Mouse (Mus musculus): ENCODE data around the gene Psmg4. TPM values are rescaled to one million over a fixed set of nuclear protein-coding genes. Genes with fewer than 3 reads are reported as not detected.

The Psmg4 gene
- polyA plus RNA-seq (2014; fragmentation: Nextera tagmentation; extraction: Ambion mirVana) = 79.2 and 96.7 TPM in 2 replicates

DNA sequence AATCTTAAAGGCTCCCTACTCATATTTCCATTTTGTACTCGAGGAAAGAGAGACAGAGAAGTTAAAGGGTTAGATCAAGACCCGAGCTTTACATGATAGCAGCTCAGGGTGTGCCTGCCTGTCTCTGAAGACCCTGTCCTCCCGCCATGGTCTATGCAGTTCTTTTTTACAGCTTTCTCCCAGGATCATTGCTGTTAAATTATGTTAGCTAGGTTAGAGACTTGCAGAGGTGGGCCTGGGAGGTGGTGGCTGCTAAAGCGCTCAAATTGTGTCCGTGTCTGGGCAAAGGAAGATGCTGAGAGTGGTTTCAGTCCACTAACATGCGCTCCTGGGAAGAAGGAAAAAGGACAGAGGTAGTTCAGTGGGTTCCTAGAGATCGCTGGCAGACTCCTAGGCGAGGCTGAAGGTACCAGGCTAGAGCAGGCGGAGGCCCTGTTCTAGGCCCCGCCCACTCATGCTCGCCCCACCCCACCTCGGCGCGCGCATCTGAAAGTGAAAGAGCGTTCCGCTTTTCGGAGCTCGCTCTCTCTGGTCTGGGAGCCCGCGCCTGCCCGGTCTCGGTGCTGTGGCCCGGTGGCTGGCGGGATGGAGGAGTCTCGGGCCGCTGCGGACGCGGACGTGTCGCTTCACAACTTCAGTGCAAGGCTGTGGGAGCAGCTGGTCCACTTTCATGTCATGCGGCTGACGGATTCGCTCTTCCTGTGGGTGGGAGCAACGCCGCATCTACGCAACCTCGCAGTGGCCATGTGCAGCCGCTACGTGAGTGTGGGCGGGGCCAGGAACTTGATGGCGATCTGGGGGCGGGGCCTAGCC lies at the start of gene Psmg4:
TSS of gene Psmg4 (plus strand) at position 474 of the 813 bp plus-strand sequence.
- Histone ChIP-seq H3K4me1 (ENCODE audit: control insufficient read depth, insufficient read depth, low read length) (peaks cover 13% of the 10 kb centered on the region), H3K9ac (replicated peaks; ENCODE audit: low read length) (peak within 1 kb of the TSS; percentile 63), H3K4me2 (ENCODE audit: low read length) (peak within 1 kb of the TSS; percentile 63), H3K36me3 (ENCODE audit: control insufficient read depth, insufficient read depth, low read length) (peaks cover 8% of the 10 kb centered on the region), H3K9me3 (ENCODE audit: control insufficient read depth, low read length) (peaks cover 3% of the 10 kb centered on the region; the same call in 1 of the 2 replicates), H3K27ac (replicated peaks; ENCODE audit: low read depth, low read length) (peak within 1 kb of the TSS; percentile 89), H3K27me3 (ENCODE audit: control insufficient read depth, insufficient read depth, low read length) (no peaks in the 10 kb centered on the region), H3K4me3 (replicated peaks; ENCODE audit: low read depth, low read length) (peak within 1 kb of the TSS; percentile 72)
- ATAC-seq (ENCODE audit: low FRiP score, low TSS enrichment) (peak; percentile 95), DNase-seq (peak; percentile 96)
- WGBS = 4% methylated on average over 44 of the region's 44 CpGs

DNA sequence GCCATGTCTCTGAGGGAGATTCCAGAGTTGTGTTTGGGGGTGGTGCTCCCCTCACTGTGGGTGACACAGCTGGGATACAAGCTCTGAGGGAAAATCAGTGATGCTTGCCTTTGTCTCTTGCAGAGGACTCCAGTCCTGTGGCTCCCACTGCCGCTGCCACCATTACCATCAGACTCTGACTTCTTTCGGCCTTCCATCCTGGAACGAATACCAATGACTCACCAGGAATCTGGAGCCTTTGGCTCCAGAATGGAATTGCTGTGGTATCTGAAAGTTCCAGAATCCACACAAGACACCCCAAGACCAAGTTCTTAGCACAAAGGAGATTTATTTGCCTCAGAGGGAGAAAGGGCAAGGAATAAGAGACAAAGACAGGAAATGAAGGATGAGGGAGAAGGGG lies 49.7 kb upstream of the Psmg4 start:
- ATAC-seq (ENCODE audit: low FRiP score, low TSS enrichment) (no peak), DNase-seq (no peak)
- Histone ChIP-seq H3K4me2 (ENCODE audit: low read length) (no peak overlapping the region), H3K27me3 (ENCODE audit: control insufficient read depth, insufficient read depth, low read length) (no peaks in the 10 kb centered on the region), H3K27ac (replicated peaks; ENCODE audit: low read depth, low read length) (no peak overlapping the region), H3K4me1 (ENCODE audit: control insufficient read depth, insufficient read depth, low read length) (no peaks in the 10 kb centered on the region), H3K9ac (replicated peaks; ENCODE audit: low read length) (no peak overlapping the region), H3K36me3 (ENCODE audit: control insufficient read depth, insufficient read depth, low read length) (no peaks in the 10 kb centered on the region), H3K4me3 (replicated peaks; ENCODE audit: low read depth, low read length) (no peak overlapping the region), H3K9me3 (ENCODE audit: control insufficient read depth, low read length) (no peaks in the 10 kb centered on the region)
- 79% methylated on average over 3 of the region's 3 CpGs for WGBS

DNA sequence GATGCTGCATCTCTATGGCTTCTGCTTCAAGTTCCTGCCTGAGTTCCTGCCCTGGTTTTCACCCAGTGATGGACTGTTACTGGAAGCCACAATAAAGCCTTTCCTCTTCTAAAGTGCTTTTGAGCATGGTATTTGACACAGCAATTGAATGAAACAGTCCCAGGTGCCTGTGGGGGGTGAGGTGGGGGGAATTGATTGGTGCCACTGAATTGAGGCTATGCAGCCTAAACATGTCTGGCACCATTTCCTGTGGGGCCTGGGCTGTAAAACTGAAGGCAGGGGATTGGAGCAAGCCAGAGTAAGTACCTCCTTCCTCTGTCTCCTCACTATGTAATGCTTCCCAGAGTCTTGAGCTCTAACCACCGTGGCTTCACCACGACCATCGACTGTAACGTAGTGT lies 48.1 kb upstream of the Psmg4 start:
- ATAC-seq (ENCODE audit: low FRiP score, low TSS enrichment) (no peak), DNase-seq (no peak)
- Histone ChIP-seq H3K9me3 (ENCODE audit: control insufficient read depth, low read length) (no peaks in the 10 kb centered on the region), H3K36me3 (ENCODE audit: control insufficient read depth, insufficient read depth, low read length) (no peaks in the 10 kb centered on the region), H3K27me3 (ENCODE audit: control insufficient read depth, insufficient read depth, low read length) (no peaks in the 10 kb centered on the region), H3K4me2 (ENCODE audit: low read length) (no peak overlapping the region), H3K4me3 (replicated peaks; ENCODE audit: low read depth, low read length) (no peak overlapping the region), H3K27ac (replicated peaks; ENCODE audit: low read depth, low read length) (no peak overlapping the region), H3K9ac (replicated peaks; ENCODE audit: low read length) (no peak overlapping the region), H3K4me1 (ENCODE audit: control insufficient read depth, insufficient read depth, low read length) (no peaks in the 10 kb centered on the region)
- WGBS = 94% methylated on average over 4 of the region's 4 CpGs

DNA sequence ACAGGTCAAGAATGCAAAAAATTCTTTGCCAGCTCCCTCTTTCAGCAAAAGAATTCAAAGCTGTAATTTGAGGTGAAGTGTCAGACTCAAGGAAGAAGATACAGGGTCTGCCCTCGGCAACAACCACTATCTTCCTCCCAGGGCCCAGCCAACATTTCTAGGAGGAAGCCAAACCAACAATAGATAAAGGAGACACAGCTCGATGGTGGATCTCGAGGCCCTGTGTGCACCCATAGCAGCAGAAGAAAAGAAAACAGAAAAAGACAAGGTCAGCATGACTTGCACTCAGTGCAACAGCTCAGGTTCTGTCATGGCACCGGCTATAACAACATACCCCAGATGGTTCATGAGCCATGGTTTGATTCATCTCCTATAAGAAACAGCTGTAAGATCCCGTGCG lies 46.3 kb upstream of the Psmg4 start:
- Histone ChIP-seq H3K36me3 (ENCODE audit: control insufficient read depth, insufficient read depth, low read length) (no peaks in the 10 kb centered on the region), H3K9me3 (ENCODE audit: control insufficient read depth, low read length) (no peaks in the 10 kb centered on the region), H3K4me3 (replicated peaks; ENCODE audit: low read depth, low read length) (no peak overlapping the region), H3K27ac (replicated peaks; ENCODE audit: low read depth, low read length) (no peak overlapping the region), H3K4me1 (ENCODE audit: control insufficient read depth, insufficient read depth, low read length) (no peaks in the 10 kb centered on the region), H3K4me2 (ENCODE audit: low read length) (no peak overlapping the region), H3K27me3 (ENCODE audit: control insufficient read depth, insufficient read depth, low read length) (no peaks in the 10 kb centered on the region), H3K9ac (replicated peaks; ENCODE audit: low read length) (no peak overlapping the region)
- WGBS = 88% methylated on average over 6 of the region's 6 CpGs
- ATAC-seq (ENCODE audit: low FRiP score, low TSS enrichment) = no peak
- DNase-seq = no peak

DNA sequence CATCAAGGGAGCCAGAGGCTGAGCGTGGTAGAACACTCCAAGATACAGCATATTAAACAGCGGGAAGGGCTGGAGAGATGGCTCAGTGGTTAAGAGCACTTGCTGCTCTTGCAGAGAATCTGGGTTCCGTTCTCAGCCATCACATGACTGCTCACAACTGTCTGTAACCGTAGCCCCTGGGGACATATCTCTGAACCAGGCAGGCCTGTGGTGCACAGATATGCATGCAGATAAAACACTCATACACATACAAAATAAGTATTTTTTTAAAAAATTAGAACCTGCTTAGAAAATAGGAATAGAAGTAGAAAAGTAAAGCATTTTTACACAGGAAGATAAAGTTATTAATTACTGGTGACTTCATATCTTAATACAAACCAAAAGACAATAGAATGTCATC lies 43.9 kb upstream of the Psmg4 start:
- Histone ChIP-seq H3K4me1 (ENCODE audit: control insufficient read depth, insufficient read depth, low read length) (peaks cover 14% of the 10 kb centered on the region), H3K9ac (replicated peaks; ENCODE audit: low read length) (no peak overlapping the region), H3K36me3 (ENCODE audit: control insufficient read depth, insufficient read depth, low read length) (peaks cover 8% of the 10 kb centered on the region; the same call in 1 of the 2 replicates), H3K27ac (replicated peaks; ENCODE audit: low read depth, low read length) (no peak overlapping the region), H3K4me2 (ENCODE audit: low read length) (no peak overlapping the region), H3K9me3 (ENCODE audit: control insufficient read depth, low read length) (no peaks in the 10 kb centered on the region), H3K27me3 (ENCODE audit: control insufficient read depth, insufficient read depth, low read length) (no peaks in the 10 kb centered on the region), H3K4me3 (replicated peaks; ENCODE audit: low read depth, low read length) (no peak overlapping the region)
- 76% methylated on average over 4 of the region's 4 CpGs for WGBS
- ATAC-seq (ENCODE audit: low FRiP score, low TSS enrichment) (no peak), DNase-seq (no peak)

DNA sequence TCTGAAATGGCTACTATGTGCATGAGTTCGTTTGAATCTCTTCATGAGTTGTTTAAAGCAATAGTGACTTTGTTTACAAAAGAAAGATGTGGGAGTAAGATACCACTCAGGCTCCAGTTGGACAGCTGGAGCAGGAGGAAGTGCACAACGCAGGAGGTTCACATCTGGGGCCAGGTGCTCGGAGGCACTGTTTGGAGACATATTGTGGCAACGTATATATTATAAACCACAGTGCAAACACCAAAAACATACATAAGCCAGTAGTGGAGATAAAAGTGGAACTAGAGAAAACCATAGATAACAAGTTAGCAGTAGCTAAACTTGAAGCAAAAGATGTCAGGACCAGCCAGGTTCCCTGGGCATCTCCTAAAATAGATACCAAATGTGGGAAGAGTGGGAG lies 43.4 kb upstream of the Psmg4 start:
- no peaks in the 10 kb centered on the region for H3K27me3 ChIP-seq (ENCODE audit: control insufficient read depth, insufficient read depth, low read length)
- H3K9me3 ChIP-seq (ENCODE audit: control insufficient read depth, low read length) = no peaks in the 10 kb centered on the region
- no peak overlapping the region for H3K4me3 ChIP-seq (replicated peaks; ENCODE audit: low read depth, low read length)
- no peak overlapping the region for H3K4me2 ChIP-seq (ENCODE audit: low read length)
- peaks cover 20% of the 10 kb centered on the region for H3K4me1 ChIP-seq (ENCODE audit: control insufficient read depth, insufficient read depth, low read length)
- DNase-seq (no peak), ATAC-seq (ENCODE audit: low FRiP score, low TSS enrichment) (no peak)
- H3K36me3 ChIP-seq (ENCODE audit: control insufficient read depth, insufficient read depth, low read length) = peaks cover 14% of the 10 kb centered on the region
- no peak overlapping the region for H3K9ac ChIP-seq (replicated peaks; ENCODE audit: low read length)
- WGBS = 88% methylated on average over 4 of the region's 4 CpGs
- H3K27ac ChIP-seq (replicated peaks; ENCODE audit: low read depth, low read length) = no peak overlapping the region

DNA sequence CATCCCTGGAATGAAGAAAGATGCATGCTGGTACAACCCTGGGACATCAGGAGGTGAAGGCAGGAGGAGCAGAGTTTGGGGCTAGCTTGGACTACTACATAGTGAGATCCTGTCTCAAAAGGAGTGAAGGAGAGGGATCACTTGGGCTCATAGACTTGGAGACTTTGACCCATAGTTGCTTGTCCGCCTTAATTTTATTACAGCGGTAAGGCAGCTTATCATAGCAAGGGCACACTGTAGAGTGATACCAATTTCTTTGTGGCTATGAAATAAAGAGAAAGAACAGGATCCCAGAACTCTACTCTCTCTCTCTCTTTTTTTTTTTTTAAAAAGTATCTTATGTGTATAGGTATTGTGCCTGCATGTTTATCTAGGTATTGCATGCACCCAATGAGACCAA lies 42.2 kb upstream of the Psmg4 start:
- Histone ChIP-seq H3K27ac (replicated peaks; ENCODE audit: low read depth, low read length) (no peak overlapping the region), H3K4me1 (ENCODE audit: control insufficient read depth, insufficient read depth, low read length) (peaks cover 32% of the 10 kb centered on the region), H3K9me3 (ENCODE audit: control insufficient read depth, low read length) (no peaks in the 10 kb centered on the region), H3K27me3 (ENCODE audit: control insufficient read depth, insufficient read depth, low read length) (no peaks in the 10 kb centered on the region), H3K4me2 (ENCODE audit: low read length) (no peak overlapping the region), H3K4me3 (replicated peaks; ENCODE audit: low read depth, low read length) (no peak overlapping the region), H3K9ac (replicated peaks; ENCODE audit: low read length) (no peak overlapping the region), H3K36me3 (ENCODE audit: control insufficient read depth, insufficient read depth, low read length) (peaks cover 23% of the 10 kb centered on the region)
- WGBS = 97% methylated on average over 2 of the region's 2 CpGs
- DNase-seq = no peak
- ATAC-seq (ENCODE audit: low FRiP score, low TSS enrichment) = no peak

DNA sequence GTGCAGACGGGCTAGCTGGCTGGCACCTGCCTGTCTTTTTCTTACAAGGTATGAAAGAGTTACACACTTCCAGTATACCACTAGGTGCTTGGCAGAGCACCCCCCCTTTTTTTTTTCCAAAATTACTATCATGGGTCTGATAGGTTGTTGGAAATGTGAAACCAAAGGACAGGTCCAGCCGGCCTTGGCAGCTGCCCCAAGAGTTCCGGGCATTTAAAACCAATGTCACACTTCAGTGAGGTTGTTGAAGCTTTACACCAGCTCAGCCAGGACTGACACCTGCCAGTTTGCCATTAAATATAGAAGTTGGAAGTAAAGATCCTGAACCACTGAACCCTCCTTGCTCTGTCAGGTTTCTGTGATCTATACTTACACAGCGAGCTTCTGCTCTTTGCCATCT lies 37.1 kb upstream of the Psmg4 start:
- H3K27ac ChIP-seq (replicated peaks; ENCODE audit: low read depth, low read length) = 0 out of 2 replicates have a peak overlapping the region, but pooled peaks have one; percentile 32

More for the DNA sequence above, 37.1 kb upstream of the Psmg4 start:
- Histone ChIP-seq H3K4me3 (replicated peaks; ENCODE audit: low read depth, low read length) (peak overlapping the region; percentile 50), H3K4me2 (ENCODE audit: low read length) (peak overlapping the region; percentile 99), H3K4me1 (ENCODE audit: control insufficient read depth, insufficient read depth, low read length) (peaks cover 36% of the 10 kb centered on the region), H3K9ac (replicated peaks; ENCODE audit: low read length) (peak overlapping the region; percentile 67), H3K36me3 (ENCODE audit: control insufficient read depth, insufficient read depth, low read length) (peaks cover 48% of the 10 kb centered on the region), H3K9me3 (ENCODE audit: control insufficient read depth, low read length) (no peaks in the 10 kb centered on the region), H3K27me3 (ENCODE audit: control insufficient read depth, insufficient read depth, low read length) (no peaks in the 10 kb centered on the region)
- 35% methylated on average over 4 of the region's 4 CpGs for WGBS
- peak; percentile 34 for DNase-seq
- no peak for ATAC-seq (ENCODE audit: low FRiP score, low TSS enrichment)
